Mouse (Mus musculus) left cerebral cortex, adult 2 months (tissue): Measurements from ENCODE around the gene Arpc4. TPM values are rescaled to one million over a fixed set of nuclear protein-coding genes. Genes with fewer than 3 reads are reported as not detected.

Source experiments
- DNase-seq, 2 experiments: peaks; one replicate each; pipeline ENCODE4 v3.0.0; 2021 to 2022; ENCODE audit warnings: low spot score in 2 of 2, mixed read lengths in 1 of 2; ENCODE audit errors: extremely low spot score in 1 of 2
- H3K27ac ChIP-seq: fragments of 200-600 bp; 2 replicates; pipeline ENCODE4 v1.8.1; 2022
- H3K4me3 ChIP-seq: fragments of 200-600 bp; 2 replicates; pipeline ENCODE4 v1.8.1; 2022
- CTCF ChIP-seq: fragments of 200-600 bp; IDR thresholded peaks from 2 replicates; pipeline ENCODE4 v1.8.1; 2022; ENCODE audit warnings: antibody characterized with exemption, mild to moderate bottlenecking, moderate library complexity
- intact Hi-C: fragments of 180-260 bp; cut with DNase I; formaldehyde crosslinking; loops from one replicate; pipeline ENCODE4 v1.15.1; 2025
- total RNA-seq, 2 experiments: library from RNA; stranded (reverse); gene quantifications; 2 replicates each; pipeline ENCODE4 v1.2.3; 2021

The Arpc4 gene
- total RNA-seq, 2 experiments from 2014 or later, result 251 to 255 TPM

DNA sequence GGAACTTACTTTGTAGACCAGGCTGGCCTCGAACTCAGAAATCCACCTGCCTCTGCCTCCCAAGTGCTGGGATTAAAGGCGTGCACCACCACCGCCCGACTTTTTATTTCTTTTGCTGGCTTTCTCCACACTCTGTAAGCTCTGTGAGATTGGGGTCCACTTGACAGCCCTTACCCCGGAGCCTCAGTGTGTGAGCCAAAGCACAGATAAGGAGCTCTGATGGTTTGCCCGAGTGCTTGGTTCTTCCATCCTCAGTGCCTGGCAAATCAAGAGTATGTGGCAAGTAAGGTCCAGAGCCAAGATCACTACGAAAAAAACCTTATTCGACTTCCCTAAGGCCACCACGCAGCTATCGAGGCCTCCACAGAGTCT lies 14.1 kb downstream of the Arpc4 start:
- intact Hi-C loops, result loop anchor here (2.0 kb wide), 1 partner anchor 27 kb away; the partner anchor contains the start of gene Rpusd3
- DNase-seq, result no peak
- no peak for TF ChIP-seq CTCF
- Histone ChIP-seq H3K27ac (peak overlapping the region; percentile 66), H3K4me3 (peak overlapping the region; percentile 42)

DNA sequence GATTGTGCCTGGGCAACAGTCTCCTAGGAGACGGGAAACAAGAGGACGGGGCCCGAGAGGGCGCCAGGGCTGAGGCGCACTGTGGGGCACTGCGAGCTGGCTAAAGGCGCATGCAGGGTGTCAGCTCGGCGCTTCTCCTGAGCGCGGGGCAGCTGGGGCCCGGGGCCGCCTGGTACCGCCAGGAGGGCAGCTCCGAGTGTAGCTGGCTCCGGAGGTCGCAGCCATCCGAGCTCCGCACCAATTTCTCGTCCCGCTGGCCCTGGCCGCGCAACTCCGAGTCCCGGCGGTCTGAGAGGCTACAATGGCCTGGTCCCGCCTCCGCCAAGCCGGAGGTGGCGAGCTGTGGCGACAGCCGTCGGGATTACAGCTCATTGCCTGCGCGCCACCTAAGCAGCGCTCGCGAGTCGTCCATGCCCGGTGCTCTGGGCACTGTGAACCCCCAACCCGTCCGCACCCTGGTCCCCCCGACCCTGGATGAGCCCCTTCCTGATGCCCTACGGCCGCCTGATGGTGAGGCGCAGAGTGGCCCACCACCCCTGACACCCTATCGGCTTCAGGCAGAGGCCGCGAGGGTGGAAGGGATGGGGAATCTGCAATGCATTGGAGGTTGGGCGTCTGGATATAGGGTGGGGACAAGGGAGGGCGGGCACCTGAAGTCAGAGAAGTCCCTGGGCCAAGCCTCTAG lies 14.6 kb downstream of the Arpc4 start:
- Histone ChIP-seq H3K4me3 (peak overlapping the region; percentile 42), H3K27ac (peak overlapping the region; percentile 66)
- DNase-seq, result peak; percentile 44 to 49
- TF ChIP-seq CTCF, result no peak
- intact Hi-C loops, result loop anchor here (2.0 kb wide), 1 partner anchor 26 kb away; the partner anchor contains the start of gene Rpusd3

DNA sequence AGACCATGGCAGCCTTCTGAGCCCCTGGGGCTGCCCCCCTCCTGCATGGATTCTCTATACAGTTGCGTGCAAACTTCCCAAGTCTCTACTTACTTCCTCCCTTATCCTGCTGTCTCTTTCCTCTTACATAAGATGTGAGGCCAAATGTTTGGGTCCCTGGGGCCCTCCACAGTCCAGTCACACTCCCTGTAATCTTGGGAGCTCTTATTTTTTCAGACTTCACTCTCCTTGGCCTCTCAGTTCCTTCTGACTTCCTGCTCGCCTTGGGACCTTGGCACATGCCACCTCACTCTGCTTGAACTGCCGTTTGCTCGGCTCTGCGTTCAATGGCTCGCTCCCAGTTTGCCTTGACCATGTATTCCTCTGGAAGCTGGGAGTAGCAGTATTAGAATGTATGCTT lies 16.0 kb downstream of the Arpc4 start:
- Histone ChIP-seq H3K4me3 (no peak overlapping the region), H3K27ac (no peak overlapping the region)
- DNase-seq, result no peak
- TF ChIP-seq CTCF, result no peak
- intact Hi-C loops, result loop anchor here (2.0 kb wide), 1 partner anchor 25 kb away; the partner anchor contains the start of gene Rpusd3

DNA sequence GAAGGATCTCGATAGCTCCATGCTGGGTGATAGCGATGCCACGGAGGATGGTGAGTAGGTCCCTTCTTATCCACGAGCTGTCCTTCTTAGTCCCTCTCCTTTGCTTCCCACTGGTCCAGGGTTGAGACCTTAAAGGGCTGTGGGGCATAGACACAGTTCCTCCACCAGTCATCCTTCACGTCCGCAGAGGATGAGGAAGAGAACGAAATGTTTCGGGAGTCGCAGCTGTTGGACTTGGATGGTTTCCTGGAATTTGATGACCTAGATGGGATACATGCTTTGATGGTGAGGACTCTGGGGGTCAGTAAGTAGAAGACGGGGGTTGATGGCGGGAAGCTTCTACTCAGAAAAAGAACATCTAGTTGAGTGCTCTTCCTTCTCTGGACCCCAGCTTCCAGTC lies 16.9 kb downstream of the Arpc4 start:
- TF ChIP-seq CTCF, result no peak
- DNase-seq, result no peak
- Histone ChIP-seq H3K27ac (no peak overlapping the region), H3K4me3 (no peak overlapping the region)
- intact Hi-C loops, result no loop called here

DNA sequence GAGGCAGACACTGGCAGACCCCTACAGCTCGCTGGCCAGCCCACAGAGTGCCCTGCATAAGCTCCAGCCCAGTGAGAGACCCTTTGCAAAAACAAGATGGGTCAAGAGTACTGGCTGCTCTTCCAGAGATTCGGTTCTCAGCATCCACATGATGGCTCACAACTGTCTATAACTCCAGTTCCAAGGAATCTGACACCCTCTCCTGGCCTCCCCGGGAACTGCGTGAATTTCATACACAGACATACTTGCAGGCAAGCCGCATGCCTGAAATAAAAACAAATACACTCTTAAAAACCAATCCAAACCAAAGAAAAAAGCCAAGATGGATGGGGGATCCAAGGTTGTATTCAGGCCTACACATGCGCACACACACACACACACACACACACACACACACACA lies 17.6 kb downstream of the Arpc4 start:
- no peak for DNase-seq
- no peak; the same call in 1 of the 2 replicates for TF ChIP-seq CTCF

DNA sequence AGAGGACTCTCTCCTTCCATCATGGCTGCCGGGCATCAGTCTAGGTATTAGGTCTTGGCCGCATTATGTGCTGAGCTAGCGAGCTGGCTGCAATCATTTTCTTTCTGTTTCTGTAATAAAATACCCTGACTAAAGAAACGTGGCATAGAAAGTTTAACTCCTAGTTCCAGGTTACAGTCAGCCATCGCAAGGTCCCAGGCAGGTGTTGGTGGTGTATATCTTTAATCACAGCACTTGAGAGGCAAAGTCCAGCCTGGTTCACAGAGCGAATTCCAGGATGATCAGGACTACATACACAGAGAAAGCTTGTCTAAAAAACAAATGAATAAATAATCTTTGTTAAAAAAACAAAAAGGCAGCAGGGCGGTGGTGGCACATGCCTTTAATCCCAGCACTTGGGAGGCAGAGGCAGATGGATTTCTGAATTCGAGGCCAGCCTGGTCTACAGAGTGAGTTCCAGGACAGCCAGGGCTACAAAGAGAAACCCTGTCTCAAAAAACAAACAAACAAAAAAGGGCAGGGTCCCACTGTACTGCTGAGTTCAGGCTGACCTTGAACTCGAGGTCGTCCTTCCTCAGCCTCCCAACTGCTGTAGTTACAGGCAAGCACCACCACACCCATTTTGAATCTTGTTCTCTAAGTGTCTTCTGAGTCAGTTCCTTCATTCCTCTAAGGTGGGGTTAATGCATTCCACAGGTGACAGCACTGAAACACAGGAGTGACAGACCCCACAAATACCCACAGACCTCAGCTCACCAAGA lies 18.5 kb downstream of the Arpc4 start:
- intact Hi-C loops, result no loop called here
- Histone ChIP-seq H3K4me3 (no peak overlapping the region), H3K27ac (no peak overlapping the region)
- TF ChIP-seq CTCF, result no peak
- no peak for DNase-seq

More for the DNA sequence above, 17.6 kb downstream of the Arpc4 start:
- H3K27ac ChIP-seq, result no peak overlapping the region
- no peak overlapping the region for H3K4me3 ChIP-seq
- intact Hi-C loops, result no loop called here

DNA sequence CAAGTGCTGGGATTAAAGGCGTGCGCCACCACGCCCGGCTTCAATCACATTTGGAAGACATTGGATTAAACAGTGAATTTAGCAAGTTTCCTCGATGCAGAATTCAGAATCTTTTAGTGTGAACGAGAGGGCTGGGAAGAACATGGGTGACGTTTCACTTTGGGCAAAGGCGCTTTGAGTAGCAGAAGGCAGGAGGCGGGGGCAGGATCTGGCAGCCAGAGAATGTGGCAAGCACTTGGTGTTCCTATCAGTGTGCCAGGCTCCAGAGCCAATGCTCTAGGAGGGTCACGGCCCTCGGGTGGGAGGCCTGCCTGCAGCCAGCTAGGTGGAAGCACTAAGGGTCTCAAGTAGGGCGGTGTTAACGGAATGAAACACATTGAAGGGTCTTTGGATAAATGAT lies 24.2 kb downstream of the Arpc4 start:
- no peak overlapping the region for H3K27ac ChIP-seq
- intact Hi-C loops, result no loop called here
- H3K4me3 ChIP-seq, result no peak overlapping the region
- no peak for TF ChIP-seq CTCF
- DNase-seq, result no peak

DNA sequence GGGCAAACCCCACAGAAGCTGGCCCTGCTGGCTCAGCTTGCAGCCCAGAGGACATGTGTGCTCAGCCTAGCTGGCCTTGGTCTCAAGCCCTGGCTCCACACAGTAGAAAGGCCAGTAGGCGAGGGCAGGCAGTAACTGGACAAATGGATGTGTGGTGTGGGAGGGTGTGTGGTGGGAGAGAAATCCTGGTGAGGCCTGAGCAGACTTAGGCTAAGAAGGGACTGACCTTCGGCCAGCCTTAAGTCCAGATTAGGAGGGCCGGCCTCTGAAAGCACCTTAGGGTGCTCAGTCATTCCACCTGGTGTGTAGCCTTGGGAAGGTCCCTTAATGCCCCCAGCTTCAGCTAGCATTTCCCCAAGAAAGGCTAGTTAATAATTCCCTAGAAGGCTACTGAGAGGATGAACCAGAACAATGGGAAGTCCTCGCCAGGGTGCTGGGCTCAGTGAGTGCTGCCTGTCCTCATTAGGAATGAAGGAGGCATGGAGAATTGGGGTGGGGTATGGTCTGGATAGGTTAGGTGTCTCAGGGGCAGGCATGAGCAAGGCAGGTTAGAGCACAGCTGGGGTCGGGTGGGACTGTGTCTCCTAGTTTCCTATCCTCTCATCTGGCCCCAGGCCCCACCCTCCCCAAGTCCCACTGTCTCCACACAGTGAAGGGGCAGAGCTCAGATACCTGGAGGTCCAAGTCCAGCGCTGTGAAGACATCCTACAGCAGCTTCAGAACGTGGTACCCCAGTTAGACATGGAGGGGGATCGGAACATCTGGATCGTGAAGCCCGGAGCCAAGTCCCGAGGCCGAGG lies 26.9 kb downstream of the Arpc4 start:
- Histone ChIP-seq H3K4me3 (no peak overlapping the region), H3K27ac (peak overlapping the region; percentile 58)
- DNase-seq, result no peak
- no peak for TF ChIP-seq CTCF
- intact Hi-C loops, result no loop called here

DNA sequence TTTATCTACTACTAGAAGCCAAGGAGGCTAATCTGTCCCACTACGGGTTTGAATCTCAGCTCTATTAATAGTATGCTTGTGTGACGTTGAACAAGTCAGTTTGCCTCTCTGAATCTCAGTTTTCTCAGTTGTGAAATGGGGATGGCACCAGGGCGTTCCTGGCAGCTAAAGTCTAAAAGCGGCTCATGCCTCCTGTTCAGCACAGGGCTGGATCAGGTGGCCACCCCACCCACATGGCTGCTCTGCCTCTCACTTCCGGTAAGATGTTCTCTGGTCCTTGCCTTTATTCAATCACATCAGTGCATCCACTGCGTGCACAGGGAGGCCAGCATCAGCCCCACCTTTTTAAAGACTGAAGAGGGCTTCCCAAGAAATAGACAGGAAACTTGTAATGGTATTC lies 27.6 kb downstream of the Arpc4 start:
- no peak overlapping the region for H3K4me3 ChIP-seq
- DNase-seq, result peak in 1 of 2 experiments; percentile 46
- peak overlapping the region; percentile 58 for H3K27ac ChIP-seq
- intact Hi-C loops, result no loop called here
- no peak for TF ChIP-seq CTCF

DNA sequence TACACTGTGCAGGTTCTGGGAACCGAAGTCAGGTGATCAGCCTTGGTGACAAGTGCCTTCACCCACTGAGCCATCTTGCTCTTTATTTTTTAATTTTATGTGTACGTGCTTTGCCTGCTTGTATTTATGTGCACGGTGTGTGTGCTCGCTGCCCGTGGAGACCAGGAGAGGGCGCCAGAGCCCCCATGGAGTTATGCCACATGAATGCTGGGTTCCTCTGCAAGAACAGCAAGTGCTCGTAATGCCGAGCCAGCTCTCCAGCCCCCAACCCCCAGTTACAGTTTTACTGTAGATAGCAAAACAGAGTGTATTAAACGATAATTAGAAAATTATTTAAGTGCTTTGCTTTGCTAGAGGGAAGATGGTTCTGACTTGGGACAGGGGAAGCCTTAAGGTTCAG lies 28.8 kb downstream of the Arpc4 start:
- peak; percentile 31 for TF ChIP-seq CTCF
- Histone ChIP-seq H3K4me3 (no peak overlapping the region), H3K27ac (no peak overlapping the region)
- no peak for DNase-seq
- intact Hi-C loops, result no loop called here

DNA sequence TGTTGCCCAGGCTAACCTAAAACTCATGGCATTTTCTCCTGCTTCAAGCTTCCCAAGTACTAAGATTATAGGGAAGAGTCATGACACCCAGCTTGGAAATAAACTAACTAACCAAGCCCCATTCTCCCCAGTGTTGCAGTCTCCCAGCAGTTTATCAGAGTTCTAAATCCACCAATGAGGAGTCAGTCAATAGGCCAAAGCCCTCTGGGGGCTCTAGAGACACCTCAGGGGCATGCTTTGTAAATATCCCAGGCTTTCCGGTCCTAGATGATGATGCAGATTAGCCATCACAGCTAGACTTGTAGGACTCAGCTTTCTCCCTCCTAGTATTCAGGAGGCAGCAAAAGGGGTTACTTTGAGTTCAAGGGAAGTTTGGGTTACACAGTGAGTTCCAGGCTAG lies 32.1 kb downstream of the Arpc4 start:
- DNase-seq, result no peak
- H3K4me3 ChIP-seq, result no peak overlapping the region
- intact Hi-C loops, result no loop called here
- TF ChIP-seq CTCF, result no peak
- no peak overlapping the region for H3K27ac ChIP-seq

DNA sequence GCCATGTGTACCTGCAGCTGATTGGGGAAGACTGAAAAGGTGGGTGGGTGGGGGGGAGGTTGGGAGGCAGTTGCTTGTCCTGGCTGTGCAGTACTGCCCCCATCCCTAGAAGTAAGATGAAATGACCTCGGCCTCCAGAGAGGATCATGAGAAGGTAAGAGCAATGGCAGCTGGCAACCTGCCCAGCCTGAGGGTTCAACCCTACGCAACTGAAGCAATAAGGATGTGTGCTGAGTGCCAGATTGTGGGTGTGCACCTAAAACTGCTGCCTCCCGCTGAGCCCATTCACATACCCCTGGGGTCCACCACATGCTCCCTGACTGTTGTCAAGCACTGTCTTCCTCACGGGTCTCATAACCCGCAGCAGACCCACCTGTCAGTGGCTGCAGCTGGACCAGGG lies 38.5 kb downstream of the Arpc4 start:
- no peak overlapping the region for H3K27ac ChIP-seq
- DNase-seq, result no peak
- no peak for TF ChIP-seq CTCF
- intact Hi-C loops, result no loop called here
- H3K4me3 ChIP-seq, result no peak overlapping the region
